Mouse (Mus musculus): Measurements from ENCODE around the gene Paqr7. TPM values are rescaled to one million over a fixed set of nuclear protein-coding genes. Genes with fewer than 3 reads are reported as not detected.

Paqr7 gene
- polyA plus RNA-seq, 1 experiment from 2014 or later: 0.87 TPM

GRCm38 (mm10) chr4:134510396-134510795, 13.9 kb downstream of the Paqr7 start:
- H3K27ac ChIP-seq (replicated peaks; ENCODE audit: low read depth, low read length): no peak overlapping the region
- peak overlapping the region; percentile 67; the same call in 1 of the 2 replicates for H3K4me3 ChIP-seq (ENCODE audit: low read depth, low read length)
- no peaks in the 10 kb centered on the region for H3K9me3 ChIP-seq (replicated peaks; ENCODE audit: control insufficient read depth, low read length)
- ATAC-seq (replicated peaks; ENCODE audit: insufficient number of reproducible peaks, low FRiP score, low TSS enrichment, low read depth) (0 out of 2 replicates have a peak, but pooled peaks have one; percentile 25), DNase-seq (ENCODE audit: low spot score) (no peak)
- no peaks in the 10 kb centered on the region for H3K36me3 ChIP-seq (replicated peaks; ENCODE audit: control insufficient read depth, insufficient read depth, low read depth, low read length)
- no peak overlapping the region for H3K9ac ChIP-seq (replicated peaks; ENCODE audit: low read length)
- H3K4me1 ChIP-seq (ENCODE audit: control insufficient read depth, insufficient read depth, low read length): no peaks in the 10 kb centered on the region
- H3K27me3 ChIP-seq (ENCODE audit: control insufficient read depth, insufficient read depth, low read length): no peaks in the 10 kb centered on the region
- H3K4me2 ChIP-seq (ENCODE audit: low read depth, low read length): no peak overlapping the region
- WGBS: 76% methylated on average over 4 of the region's 4 CpGs

- peak within 1 kb of the TSS; percentile 83 for H3K4me2 ChIP-seq (ENCODE audit: low read depth, low read length)
- ATAC-seq (replicated peaks; ENCODE audit: insufficient number of reproducible peaks, low FRiP score, low TSS enrichment, low read depth): peak; percentile 92
- H3K27ac ChIP-seq (replicated peaks; ENCODE audit: low read depth, low read length): peak within 1 kb of the TSS; percentile 28; the same call in 1 of the 2 replicates
- no peaks in the 10 kb centered on the region for H3K9me3 ChIP-seq (replicated peaks; ENCODE audit: control insufficient read depth, low read length)
- 0% methylated on average over 42 of the region's 42 CpGs for WGBS
- peak within 1 kb of the TSS; percentile 67 for H3K4me3 ChIP-seq (ENCODE audit: low read depth, low read length)
- no peaks in the 10 kb centered on the region for H3K4me1 ChIP-seq (ENCODE audit: control insufficient read depth, insufficient read depth, low read length)
- peak; percentile 98 for DNase-seq (ENCODE audit: low spot score)
- no peaks in the 10 kb centered on the region for H3K27me3 ChIP-seq (ENCODE audit: control insufficient read depth, insufficient read depth, low read length)
- H3K36me3 ChIP-seq (replicated peaks; ENCODE audit: control insufficient read depth, insufficient read depth, low read depth, low read length): no peaks in the 10 kb centered on the region
- H3K9ac ChIP-seq (replicated peaks; ENCODE audit: low read length): peak within 1 kb of the TSS; percentile 76
These were observed 14.4 kb downstream of the Paqr7 start, which contains the start of gene Aunip for GRCm38 (mm10) chr4:134510845-134511411. Aunip (plus strand) TSS chr4:134510999.

GRCm38 (mm10) chr4:134511730-134512129, 15.2 kb downstream of the Paqr7 start:
- Histone ChIP-seq H3K27ac (replicated peaks; ENCODE audit: low read depth, low read length) (no peak overlapping the region), H3K4me1 (ENCODE audit: control insufficient read depth, insufficient read depth, low read length) (no peaks in the 10 kb centered on the region), H3K9ac (replicated peaks; ENCODE audit: low read length) (no peak overlapping the region), H3K27me3 (ENCODE audit: control insufficient read depth, insufficient read depth, low read length) (no peaks in the 10 kb centered on the region), H3K9me3 (replicated peaks; ENCODE audit: control insufficient read depth, low read length) (no peaks in the 10 kb centered on the region), H3K36me3 (replicated peaks; ENCODE audit: control insufficient read depth, insufficient read depth, low read depth, low read length) (no peaks in the 10 kb centered on the region), H3K4me2 (ENCODE audit: low read depth, low read length) (peak overlapping the region; percentile 83), H3K4me3 (ENCODE audit: low read depth, low read length) (peak overlapping the region; percentile 67)
- WGBS: 83% methylated on average over 6 of the region's 6 CpGs
- no peak for DNase-seq (ENCODE audit: low spot score)
- no peak for ATAC-seq (replicated peaks; ENCODE audit: insufficient number of reproducible peaks, low FRiP score, low TSS enrichment, low read depth)

- WGBS: 24% methylated on average over 15 of the region's 15 CpGs
- H3K9ac ChIP-seq (replicated peaks; ENCODE audit: low read length): no peak overlapping the region
- no peaks in the 10 kb centered on the region for H3K9me3 ChIP-seq (replicated peaks; ENCODE audit: control insufficient read depth, low read length)
- H3K36me3 ChIP-seq (replicated peaks; ENCODE audit: control insufficient read depth, insufficient read depth, low read depth, low read length): no peaks in the 10 kb centered on the region
- no peaks in the 10 kb centered on the region for H3K4me1 ChIP-seq (ENCODE audit: control insufficient read depth, insufficient read depth, low read length)
- H3K4me2 ChIP-seq (ENCODE audit: low read depth, low read length): no peak overlapping the region; the same call in 1 of the 2 replicates
- no peaks in the 10 kb centered on the region for H3K27me3 ChIP-seq (ENCODE audit: control insufficient read depth, insufficient read depth, low read length)
- DNase-seq (ENCODE audit: low spot score) (peak; percentile 75), ATAC-seq (replicated peaks; ENCODE audit: insufficient number of reproducible peaks, low FRiP score, low TSS enrichment, low read depth) (no peak)
- H3K27ac ChIP-seq (replicated peaks; ENCODE audit: low read depth, low read length): no peak overlapping the region
- peak overlapping the region; percentile 12; the same call in 1 of the 2 replicates for H3K4me3 ChIP-seq (ENCODE audit: low read depth, low read length)
These were observed 16.3 kb downstream of the Paqr7 start for GRCm38 (mm10) chr4:134512798-134513197.

- Histone ChIP-seq H3K4me1 (ENCODE audit: control insufficient read depth, insufficient read depth, low read length) (no peaks in the 10 kb centered on the region), H3K36me3 (replicated peaks; ENCODE audit: control insufficient read depth, insufficient read depth, low read depth, low read length) (no peaks in the 10 kb centered on the region), H3K27me3 (ENCODE audit: control insufficient read depth, insufficient read depth, low read length) (no peaks in the 10 kb centered on the region), H3K9ac (replicated peaks; ENCODE audit: low read length) (no peak overlapping the region), H3K27ac (replicated peaks; ENCODE audit: low read depth, low read length) (no peak overlapping the region), H3K9me3 (replicated peaks; ENCODE audit: control insufficient read depth, low read length) (no peaks in the 10 kb centered on the region), H3K4me2 (ENCODE audit: low read depth, low read length) (no peak overlapping the region), H3K4me3 (ENCODE audit: low read depth, low read length) (no peak overlapping the region)
- no peak for DNase-seq (ENCODE audit: low spot score)
- WGBS: 91% methylated on average over 11 of the region's 11 CpGs
- ATAC-seq (replicated peaks; ENCODE audit: insufficient number of reproducible peaks, low FRiP score, low TSS enrichment, low read depth): no peak
These were observed 17.9 kb downstream of the Paqr7 start for GRCm38 (mm10) chr4:134514309-134514930.

GRCm38 (mm10) chr4:134515614-134516013, 19.1 kb downstream of the Paqr7 start:
- 77% methylated on average over 7 of the region's 7 CpGs for WGBS
- H3K36me3 ChIP-seq (replicated peaks; ENCODE audit: control insufficient read depth, insufficient read depth, low read depth, low read length): no peaks in the 10 kb centered on the region

GRCm38 (mm10) chr4:134516981-134517380, 20.5 kb downstream of the Paqr7 start:
- H3K36me3 ChIP-seq (replicated peaks; ENCODE audit: control insufficient read depth, insufficient read depth, low read depth, low read length): no peaks in the 10 kb centered on the region; the same call in 1 of the 2 replicates
- H3K27me3 ChIP-seq (ENCODE audit: control insufficient read depth, insufficient read depth, low read length): no peaks in the 10 kb centered on the region
- H3K27ac ChIP-seq (replicated peaks; ENCODE audit: low read depth, low read length): no peak overlapping the region
- no peak overlapping the region for H3K4me3 ChIP-seq (ENCODE audit: low read depth, low read length)
- WGBS: 81% methylated on average over 8 of the region's 8 CpGs
- no peaks in the 10 kb centered on the region for H3K4me1 ChIP-seq (ENCODE audit: control insufficient read depth, insufficient read depth, low read length)
- no peaks in the 10 kb centered on the region for H3K9me3 ChIP-seq (replicated peaks; ENCODE audit: control insufficient read depth, low read length)
- DNase-seq (ENCODE audit: low spot score) (no peak), ATAC-seq (replicated peaks; ENCODE audit: insufficient number of reproducible peaks, low FRiP score, low TSS enrichment, low read depth) (no peak)
- no peak overlapping the region for H3K4me2 ChIP-seq (ENCODE audit: low read depth, low read length)
- no peak overlapping the region for H3K9ac ChIP-seq (replicated peaks; ENCODE audit: low read length)

More at GRCm38 (mm10) chr4:134515614-134516013, 19.1 kb downstream of the Paqr7 start:
- ATAC-seq (replicated peaks; ENCODE audit: insufficient number of reproducible peaks, low FRiP score, low TSS enrichment, low read depth) (no peak), DNase-seq (ENCODE audit: low spot score) (no peak)
- Histone ChIP-seq H3K4me2 (ENCODE audit: low read depth, low read length) (no peak overlapping the region), H3K27ac (replicated peaks; ENCODE audit: low read depth, low read length) (no peak overlapping the region), H3K4me3 (ENCODE audit: low read depth, low read length) (no peak overlapping the region), H3K27me3 (ENCODE audit: control insufficient read depth, insufficient read depth, low read length) (no peaks in the 10 kb centered on the region), H3K9me3 (replicated peaks; ENCODE audit: control insufficient read depth, low read length) (no peaks in the 10 kb centered on the region), H3K9ac (replicated peaks; ENCODE audit: low read length) (no peak overlapping the region), H3K4me1 (ENCODE audit: control insufficient read depth, insufficient read depth, low read length) (no peaks in the 10 kb centered on the region)

GRCm38 (mm10) chr4:134517719-134518118, 21.2 kb downstream of the Paqr7 start:
- no peak overlapping the region for H3K4me3 ChIP-seq (ENCODE audit: low read depth, low read length)
- no peaks in the 10 kb centered on the region; the same call in 1 of the 2 replicates for H3K36me3 ChIP-seq (replicated peaks; ENCODE audit: control insufficient read depth, insufficient read depth, low read depth, low read length)
- WGBS: 93% methylated on average over 10 of the region's 10 CpGs
- DNase-seq (ENCODE audit: low spot score): no peak
- H3K27ac ChIP-seq (replicated peaks; ENCODE audit: low read depth, low read length): no peak overlapping the region
- no peaks in the 10 kb centered on the region for H3K9me3 ChIP-seq (replicated peaks; ENCODE audit: control insufficient read depth, low read length)
- no peak overlapping the region for H3K4me2 ChIP-seq (ENCODE audit: low read depth, low read length)
- no peak overlapping the region for H3K9ac ChIP-seq (replicated peaks; ENCODE audit: low read length)
- no peaks in the 10 kb centered on the region for H3K27me3 ChIP-seq (ENCODE audit: control insufficient read depth, insufficient read depth, low read length)
- H3K4me1 ChIP-seq (ENCODE audit: control insufficient read depth, insufficient read depth, low read length): no peaks in the 10 kb centered on the region
- ATAC-seq (replicated peaks; ENCODE audit: insufficient number of reproducible peaks, low FRiP score, low TSS enrichment, low read depth): no peak
